Mouse (Mus musculus) B cell, adult 2 months (primary cell): ENCODE results near the gene Ptgr2.
"Not testable (repeated sequence)": the region's sequence is repeated elsewhere in the genome, so short reads cannot be mapped to it uniquely, and the experiment has no call there.

Source experiments
- DNase-seq, 2 experiments: peaks; one replicate each; pipeline ENCODE4 v3.0.0; 2022

The Ptgr2 gene

DNA sequence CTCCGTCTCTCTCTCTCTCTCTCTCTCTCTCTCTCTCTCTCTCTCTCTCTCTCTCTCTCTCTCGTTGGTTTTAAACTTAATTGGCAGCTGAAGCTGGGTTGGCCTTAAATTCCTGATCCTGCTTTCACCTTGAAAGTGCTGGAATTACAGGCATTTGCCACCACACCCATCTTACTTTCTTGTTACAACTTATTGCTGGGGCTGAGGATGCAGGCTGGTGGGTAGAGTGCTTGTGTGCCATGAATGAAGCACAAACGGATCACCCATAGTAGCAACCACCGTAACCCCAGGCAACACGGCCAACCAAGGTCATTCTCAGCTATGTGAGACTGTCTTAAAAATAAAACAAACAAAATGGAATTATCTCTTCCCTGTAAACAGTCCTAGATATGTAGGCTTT lies 26.3 kb downstream of the Ptgr2 start:
- no peak for DNase-seq

GRCm38 (mm10) chr12:84316006-84316405 lies 31.0 kb downstream of the Ptgr2 start:
- no peak for DNase-seq

DNA sequence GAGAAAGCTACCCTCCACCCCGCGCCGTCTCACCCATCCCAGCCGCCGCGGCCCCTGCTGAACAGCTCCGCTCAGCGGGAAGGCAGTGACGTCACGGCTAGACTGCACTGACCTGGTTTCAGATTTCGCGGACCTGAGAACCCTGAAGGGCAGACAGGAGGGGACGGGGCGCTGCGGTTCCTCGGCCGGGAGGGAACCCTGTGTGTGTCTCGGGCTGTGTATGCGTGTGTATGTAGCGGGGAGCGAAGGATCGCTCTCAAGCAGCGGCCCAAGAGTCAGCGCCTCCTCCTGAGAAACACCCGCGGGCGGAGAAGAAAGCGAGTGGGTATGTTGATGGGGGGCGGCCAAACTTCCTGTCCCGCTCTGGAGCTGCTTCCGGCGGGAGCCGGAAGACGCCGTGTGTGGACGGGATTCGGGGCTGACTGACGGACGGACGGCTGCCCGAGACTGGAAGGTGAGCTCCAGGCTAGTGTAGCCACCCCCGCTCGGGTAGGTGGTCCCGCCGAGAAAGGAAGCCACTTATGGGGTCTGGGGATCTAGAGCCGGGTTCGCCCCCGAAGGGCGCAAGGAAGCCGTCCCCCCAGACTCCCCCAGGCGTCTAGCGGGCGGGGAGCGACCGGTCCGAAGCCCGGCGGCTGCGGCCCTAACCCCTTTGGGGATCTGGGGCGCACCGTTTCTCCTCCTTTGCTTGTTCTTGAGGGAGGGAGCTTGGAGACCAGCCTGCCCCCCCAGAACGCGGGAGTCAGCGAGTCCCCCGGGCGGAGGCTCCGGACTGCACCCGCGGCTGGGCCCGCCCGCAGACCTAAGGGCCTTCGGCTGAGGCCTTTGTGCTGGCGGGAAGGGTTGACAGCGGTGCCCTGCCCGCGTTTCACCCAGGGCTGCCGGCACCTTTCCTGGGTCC lies 31.9 kb downstream of the Ptgr2 start, which contains the start of gene Zfp410:
TSS of gene Zfp410 (plus strand) at position 132 of the 901 bp plus-strand sequence.
- DNase-seq, result peak; percentile 75 to 76

GRCm38 (mm10) chr12:84327111-84327512 lies 42.1 kb downstream of the Ptgr2 start:
- no peak for DNase-seq

GRCm38 (mm10) chr12:84336963-84337625 lies 52.1 kb downstream of the Ptgr2 start:
- no peak for DNase-seq

GRCm38 (mm10) chr12:84347192-84347591 lies 62.2 kb downstream of the Ptgr2 start:
- peak; percentile 17 to 47 for DNase-seq

DNA sequence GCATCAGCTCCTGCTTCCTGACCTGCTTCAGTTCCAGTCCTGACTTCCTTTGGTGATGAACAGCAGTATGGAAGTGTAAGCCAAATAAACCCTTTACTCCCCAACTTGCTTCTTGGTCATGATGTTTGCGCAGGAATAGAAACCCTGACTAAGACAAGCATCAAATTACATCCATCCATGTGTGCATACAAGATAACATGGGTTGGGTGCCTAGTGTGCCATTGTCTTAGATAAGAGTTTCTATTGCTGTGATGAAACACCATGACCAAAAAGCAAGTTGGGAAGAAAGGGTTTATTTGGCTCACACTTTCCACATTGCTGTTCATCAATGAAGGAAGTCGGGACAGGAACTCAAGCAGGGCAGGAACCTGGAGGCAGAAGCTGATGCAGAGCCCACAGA lies 73.7 kb downstream of the Ptgr2 start:
- DNase-seq, result not testable (repeated sequence)

DNA sequence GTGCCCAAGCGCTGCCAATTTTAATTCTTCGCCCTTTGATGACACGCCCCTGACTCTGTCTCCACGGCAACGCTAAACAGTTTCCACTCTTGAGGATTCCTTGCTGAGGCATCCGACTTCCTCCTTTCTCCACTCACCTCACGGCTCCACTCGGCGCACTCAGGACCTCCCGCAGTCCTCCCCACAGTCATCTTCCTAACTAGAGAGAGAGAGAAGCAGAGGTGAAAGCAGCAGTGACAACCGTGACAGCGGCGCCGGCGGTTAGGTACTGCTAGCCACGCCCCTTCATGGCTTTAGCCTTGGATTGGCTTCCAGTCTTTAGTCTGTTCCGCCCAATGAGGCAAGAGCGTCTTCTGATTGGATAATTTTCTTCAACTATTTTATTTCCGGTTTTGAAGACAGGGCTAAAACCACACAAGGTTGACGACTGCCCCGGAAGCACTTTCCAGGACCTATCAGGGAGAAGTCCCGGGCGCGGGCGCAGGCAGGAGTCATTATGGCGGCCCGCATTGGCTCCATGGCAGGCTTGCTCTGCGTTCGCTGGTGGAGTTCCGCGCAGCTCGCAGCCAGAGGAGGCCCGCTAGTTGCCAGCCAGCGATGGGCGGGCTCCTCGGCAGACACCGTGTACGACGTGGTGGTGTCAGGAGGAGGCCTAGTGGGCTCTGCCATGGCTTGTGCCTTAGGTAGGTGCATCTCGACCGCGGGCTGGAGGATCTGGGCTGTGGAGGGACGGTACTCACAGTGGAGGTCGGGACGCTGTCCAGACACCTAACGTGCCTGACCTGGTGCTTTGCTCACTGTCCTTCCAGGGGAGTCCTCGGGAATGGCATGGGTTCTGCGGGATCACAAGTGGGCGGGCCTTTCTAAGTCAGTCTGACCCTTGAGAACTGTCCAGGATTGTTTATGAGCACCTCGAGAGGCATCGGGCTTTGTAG lies 76.8 kb downstream of the Ptgr2 start, which contains the start of the genes Coq6 and Fam161b:
TSS of gene Coq6 (plus strand) at position 103 of the 935 bp plus-strand sequence.
TSS of gene Fam161b (minus strand) at position 279 of the 935 bp plus-strand sequence.
- DNase-seq, result peak; percentile 91 to 93

GRCm38 (mm10) chr12:84362872-84363271 lies 77.8 kb downstream of the Ptgr2 start:
- DNase-seq, result no peak

GRCm38 (mm10) chr12:84364291-84364690 lies 79.3 kb downstream of the Ptgr2 start:
- DNase-seq, result no peak

GRCm38 (mm10) chr12:84365137-84365536 lies 80.1 kb downstream of the Ptgr2 start:
- DNase-seq, result no peak
